16 mouse cellular contexts compared by ENCODE assay signal in the genomic region with DNA sequence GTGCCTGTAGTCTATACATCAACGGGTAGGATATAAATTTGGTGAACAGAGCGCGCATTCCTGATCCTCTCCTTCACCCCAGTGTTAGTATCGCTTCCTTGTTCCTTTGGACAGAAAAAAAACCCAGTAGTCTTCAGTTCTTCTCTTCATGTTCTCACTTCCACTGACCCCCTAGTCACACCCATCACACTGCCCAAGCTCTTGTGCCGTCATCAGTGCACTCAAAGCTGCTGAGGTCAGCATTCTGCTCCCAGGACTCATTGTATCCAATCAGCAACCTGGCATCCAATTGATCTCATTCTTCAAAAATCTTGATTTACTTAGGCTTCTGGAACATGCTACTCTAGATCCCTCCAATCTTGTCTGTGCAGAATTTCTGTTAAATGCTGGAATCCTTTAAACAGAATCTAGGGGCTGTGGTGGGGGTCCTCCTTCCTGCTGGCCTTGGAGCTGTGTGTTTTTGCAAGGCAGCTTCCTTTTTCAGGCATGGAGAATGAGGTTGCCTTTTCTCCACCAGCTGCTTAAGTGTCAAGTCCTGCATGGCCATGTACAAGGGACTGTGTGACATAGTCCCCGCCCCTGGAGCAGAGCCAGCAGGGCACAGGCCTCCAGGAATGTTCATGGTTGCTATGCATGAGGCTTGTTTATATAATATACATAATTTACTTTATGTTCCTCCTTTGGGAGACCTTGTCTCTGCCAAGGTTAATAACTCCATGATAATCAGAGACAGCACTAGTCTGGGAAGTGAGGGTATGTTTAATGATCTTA.
DNase-seq lines count a peak whose midpoint lies in the region; ATAC-seq lines count a peak whose summit lies in the region.
"Had no signal": no experiment of that assay in that cellular context is flagged by ENCODE, and none has a peak within 500 bp of the region (broad histone marks: within the 10 kb centered on the region; RNA-seq: fewer than 3 reads in every experiment).

No protein-coding gene starts in this region.

- no peak overlapping the region for H3K4me3 ChIP-seq in heart, embryonic 12.5 days
- H3K4me3 ChIP-seq in forebrain, embryonic 15.5 days, result no peak overlapping the region
- H3K4me3 ChIP-seq: heart, embryonic 10.5 days; hindbrain, embryonic 13.5 days; kidney, embryonic 15.5 days; limb, embryonic 13.5 days; midbrain, embryonic 13.5 days had no signal

- H3K27ac ChIP-seq in heart, embryonic 12.5 days (ENCODE audit: poor library complexity, severe bottlenecking), result peak overlapping the region; percentile 23; the same call in 1 of the 2 replicates
- H3K27ac ChIP-seq in forebrain, embryonic 15.5 days (replicated peaks), result no peak overlapping the region
- H3K27ac ChIP-seq: heart, embryonic 10.5 days; hindbrain, embryonic 13.5 days; kidney, embryonic 15.5 days; limb, embryonic 13.5 days; midbrain, embryonic 13.5 days had no signal

- peaks cover 9% of the 10 kb centered on the region for H3K9me3 ChIP-seq in heart, embryonic 12.5 days (replicated peaks)
- peaks cover 6% of the 10 kb centered on the region; the same call in 1 of the 2 replicates for H3K9me3 ChIP-seq in forebrain, embryonic 15.5 days
- H3K9me3 ChIP-seq: heart, embryonic 10.5 days; hindbrain, embryonic 13.5 days; kidney, embryonic 15.5 days had no signal

- H3K36me3 ChIP-seq in heart, embryonic 12.5 days, result peaks cover 26% of the 10 kb centered on the region
- no peaks in the 10 kb centered on the region for H3K36me3 ChIP-seq in forebrain, embryonic 15.5 days
- H3K36me3 ChIP-seq: hindbrain, embryonic 13.5 days; limb, embryonic 13.5 days; midbrain, embryonic 13.5 days had no signal

- 82% methylated on average over 6 of the region's 6 CpGs for WGBS in heart, embryonic 12.5 days
- WGBS in forebrain, embryonic 15.5 days, result 90% methylated on average over 6 of the region's 6 CpGs

- intact Hi-C loops in heart, postnatal 10 days (cut with DNase I), result no loop called here

- no peak for ATAC-seq in heart, embryonic 12.5 days (ENCODE audit: insufficient number of reproducible peaks, low FRiP score)
- peak; percentile 67 for ATAC-seq in granulocyte monocyte progenitor cell, adult 5-6 weeks (replicated peaks; ENCODE audit: poor library complexity, severe bottlenecking)
- no peak for ATAC-seq in forebrain, embryonic 15.5 days (replicated peaks)
- ATAC-seq: forebrain, postnatal 0 days; midbrain, embryonic 13.5 days had no signal

- H3K27me3 ChIP-seq in heart, embryonic 12.5 days (replicated peaks), result no peaks in the 10 kb centered on the region
- H3K27me3 ChIP-seq in forebrain, embryonic 15.5 days, result no peaks in the 10 kb centered on the region
- H3K27me3 ChIP-seq: hindbrain, embryonic 13.5 days; kidney, embryonic 15.5 days; limb, embryonic 13.5 days; midbrain, embryonic 13.5 days had no signal

- H3K4me1 ChIP-seq in heart, embryonic 12.5 days (replicated peaks), result peaks cover 22% of the 10 kb centered on the region
- peaks cover 6% of the 10 kb centered on the region for H3K4me1 ChIP-seq in forebrain, embryonic 15.5 days
- H3K4me1 ChIP-seq: hindbrain, embryonic 13.5 days; kidney, embryonic 15.5 days had no signal

- no peak for DNase-seq in heart, postnatal 10 days
- peak; percentile 26 for DNase-seq in A20 (ENCODE audit: low read depth, low spot score)
- peak; percentile 33 to 64 for DNase-seq in lung, postnatal 4 days
- no peak for DNase-seq in retina, embryonic 14.5 days (ENCODE audit: low spot score)
- no peak for DNase-seq in spleen, adult 12 weeks (ENCODE audit: low spot score)
- DNase-seq: cerebellum, adult 9-11 months; forebrain, postnatal 0 days; gastrocnemius, postnatal 36 days had no signal

- no peak overlapping the region for H3K4me2 ChIP-seq in heart, embryonic 12.5 days
- H3K4me2 ChIP-seq in forebrain, embryonic 15.5 days (replicated peaks), result no peak overlapping the region
- H3K4me2 ChIP-seq: hindbrain, embryonic 13.5 days; kidney, embryonic 15.5 days; limb, embryonic 13.5 days; midbrain, embryonic 13.5 days had no signal

- no peak overlapping the region for H3K9ac ChIP-seq in heart, embryonic 12.5 days
- no peak overlapping the region for H3K9ac ChIP-seq in forebrain, embryonic 15.5 days (replicated peaks)
- H3K9ac ChIP-seq: forebrain, postnatal 0 days; hindbrain, embryonic 13.5 days; kidney, embryonic 15.5 days; limb, embryonic 13.5 days; midbrain, embryonic 13.5 days had no signal

Comparison
In these comparisons a context has a peak if more than half of its experiments do, and no peak if none do; other contexts are left out.
1. DNase-seq: peak in A20 (single experiment) and lung, postnatal 4 days (2 of 2); none in heart, postnatal 10 days (0 of 2), retina, embryonic 14.5 days (single experiment) and spleen, adult 12 weeks (single experiment).